Mouse (Mus musculus) gastrocnemius, postnatal 36 days (tissue): ENCODE results near the gene Trpm3. TPM values are rescaled to one million over a fixed set of nuclear protein-coding genes. Genes with fewer than 3 reads are reported as not detected.

ENCODE experiments used
- DNase-seq, 2 experiments: peaks; one replicate each; pipeline ENCODE4 v3.0.0; 2022
- intact Hi-C: fragments of 180-260 bp; cut with DNase I; formaldehyde crosslinking; loops from one replicate; pipeline ENCODE4 v1.15.1; 2025
- long read RNA-seq, 2 experiments: library from polyadenylated mRNA; stranded (forward); transcript quantifications; one replicate each; pipeline ENCODE4 v2.0.0; 2021
- total RNA-seq, 2 experiments: library from RNA; stranded (reverse); gene quantifications; 2 replicates each; pipeline ENCODE4 v1.2.3; 2021

Gene Trpm3
- total RNA-seq = under 1 TPM; 0.71 to 0.86 TPM
- long read RNA-seq, experiment 1, partial matches to known transcripts = 0 of 6 reads
- long read RNA-seq, experiment 1, other reads (novel, unspliced or antisense) = 6 of 6 reads
- long read RNA-seq, experiment 2, partial matches to known transcripts = 0 of 13 reads
- long read RNA-seq, experiment 2, other reads (novel, unspliced or antisense) = 13 of 13 reads

- intact Hi-C loops = no loop called here
- peak in 1 of 2 experiments; percentile 11 for DNase-seq
These were observed at the start of gene Trpm3 for GRCm38 (mm10) chr19:22138590-22139421. Gene Trpm3, plus strand, starts transcription at chr19:22139046.

- intact Hi-C loops = no loop called here
- DNase-seq = no peak
These were observed 38.3 kb upstream of the Trpm3 start for GRCm38 (mm10) chr19:22100582-22100981.

GRCm38 (mm10) chr19:22103865-22104264 lies 35.0 kb upstream of the Trpm3 start:
- intact Hi-C loops = no loop called here
- DNase-seq = no peak

- DNase-seq = no peak
- intact Hi-C loops = no loop called here
These were observed 33.9 kb upstream of the Trpm3 start for GRCm38 (mm10) chr19:22104848-22105484.

- no peak for DNase-seq
- intact Hi-C loops = no loop called here
These were observed 33.2 kb upstream of the Trpm3 start for GRCm38 (mm10) chr19:22105648-22106047.

GRCm38 (mm10) chr19:22108893-22109463 lies 29.9 kb upstream of the Trpm3 start:
- intact Hi-C loops = no loop called here

GRCm38 (mm10) chr19:22120976-22121375 lies 17.9 kb upstream of the Trpm3 start:
- intact Hi-C loops = no loop called here

More at GRCm38 (mm10) chr19:22108893-22109463, 29.9 kb upstream of the Trpm3 start:
- no peak for DNase-seq

GRCm38 (mm10) chr19:22121631-22122030 lies 17.2 kb upstream of the Trpm3 start:
- intact Hi-C loops = no loop called here
- no peak for DNase-seq

More at GRCm38 (mm10) chr19:22120976-22121375, 17.9 kb upstream of the Trpm3 start:
- DNase-seq = no peak

- intact Hi-C loops = no loop called here
- DNase-seq = no peak
These were observed 6.2 kb upstream of the Trpm3 start for GRCm38 (mm10) chr19:22132626-22133025.

GRCm38 (mm10) chr19:22178549-22178948 lies 39.7 kb downstream of the Trpm3 start:
- intact Hi-C loops = no loop called here
- DNase-seq = no peak

GRCm38 (mm10) chr19:22179017-22179416 lies 40.2 kb downstream of the Trpm3 start:
- DNase-seq = no peak
- intact Hi-C loops = no loop called here

GRCm38 (mm10) chr19:22180136-22180535 lies 41.3 kb downstream of the Trpm3 start:
- intact Hi-C loops = no loop called here
- DNase-seq = no peak

GRCm38 (mm10) chr19:22189716-22190115 lies 50.9 kb downstream of the Trpm3 start:
- intact Hi-C loops = no loop called here
- DNase-seq = no peak

GRCm38 (mm10) chr19:22222520-22222919 lies 83.7 kb downstream of the Trpm3 start:
- DNase-seq = no peak
- intact Hi-C loops = no loop called here

GRCm38 (mm10) chr19:22234187-22234586 lies 95.3 kb downstream of the Trpm3 start:
- no peak for DNase-seq
- intact Hi-C loops = no loop called here

GRCm38 (mm10) chr19:22249076-22249475 lies 110.2 kb downstream of the Trpm3 start:
- intact Hi-C loops = no loop called here
- no peak for DNase-seq

- intact Hi-C loops = no loop called here
- DNase-seq = no peak
These were observed 134.1 kb downstream of the Trpm3 start for GRCm38 (mm10) chr19:22272916-22273315.

GRCm38 (mm10) chr19:22284651-22285050 lies 145.8 kb downstream of the Trpm3 start:
- DNase-seq = no peak
- intact Hi-C loops = no loop called here

GRCm38 (mm10) chr19:22292671-22293070 lies 153.8 kb downstream of the Trpm3 start:
- DNase-seq = no peak
- intact Hi-C loops = no loop called here

GRCm38 (mm10) chr19:22300906-22301305 lies 162.1 kb downstream of the Trpm3 start:
- intact Hi-C loops = loop anchor here (10.0 kb wide), 1 partner anchor 526 kb away; the partner anchor contains the start of gene Cemip2
- no peak for DNase-seq
